ENCODE assay signal across 13 mouse cellular contexts in the genomic region with DNA sequence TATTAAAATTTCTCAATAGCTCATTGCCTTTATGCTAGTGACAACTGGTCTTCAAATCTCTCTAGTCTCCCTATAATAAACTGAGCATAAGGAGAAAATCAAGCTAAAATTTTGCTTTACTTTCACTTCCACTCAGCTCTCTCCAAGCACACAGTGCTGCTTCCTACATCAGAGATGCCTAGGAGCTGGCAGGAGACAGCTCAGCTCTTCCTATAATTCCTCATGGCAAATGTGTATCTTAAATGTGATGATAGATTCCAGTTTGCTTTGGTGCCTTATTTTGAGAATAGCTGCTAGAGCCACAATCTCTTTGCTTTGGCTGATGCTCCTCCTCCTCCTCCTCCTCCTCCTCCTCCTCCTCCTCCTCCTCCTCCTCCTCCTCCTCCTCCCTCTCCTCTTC.
"Had no signal": no experiment of that assay in that cellular context is flagged by ENCODE, and none has a peak within 500 bp of the region (broad histone marks: within the 10 kb centered on the region; RNA-seq: fewer than 3 reads in every experiment).

No protein-coding gene starts in this region.

- H3K27me3 ChIP-seq: kidney, embryonic 15.5 days; limb, embryonic 12.5 days; liver, embryonic 13.5 days; neural tube, embryonic 13.5 days had no signal

- H3K4me3 ChIP-seq: kidney, embryonic 15.5 days; limb, embryonic 12.5 days; liver, embryonic 13.5 days; neural tube, embryonic 13.5 days had no signal

- H3K4me2 ChIP-seq: kidney, embryonic 15.5 days; limb, embryonic 12.5 days; liver, embryonic 13.5 days; neural tube, embryonic 13.5 days had no signal

- DNase-seq: kidney, adult 18-20 months; kidney, postnatal 14 days; liver; liver, embryonic 13.5 days; lung, adult 18-20 months; midbrain, embryonic 14.5 days; retina, postnatal 1 day; right cerebral cortex, postnatal 14 days; thymus, adult 2 months; thymus, postnatal 25 days had no signal

- H3K27ac ChIP-seq: limb, embryonic 12.5 days; liver, embryonic 13.5 days; neural tube, embryonic 13.5 days had no signal

- H3K4me1 ChIP-seq: liver, embryonic 13.5 days had no signal

- H3K9ac ChIP-seq: kidney, embryonic 15.5 days; limb, embryonic 12.5 days; liver, embryonic 13.5 days; neural tube, embryonic 13.5 days had no signal

- H3K36me3 ChIP-seq: liver, embryonic 13.5 days; neural tube, embryonic 13.5 days had no signal
